Comparison of ENCODE assay signal across 8 mouse cellular contexts in genomic region chr10:80741146-80741545, GRCm38 (mm10). TPM values are rescaled to one million over a fixed set of nuclear protein-coding genes. Genes with fewer than 3 reads are reported as not detected.
DNase-seq lines count a peak whose midpoint lies in the region; ATAC-seq and TF ChIP-seq lines count a peak whose summit lies in the region.

No protein-coding gene starts in this region.

- TF ChIP-seq EP300 in liver, postnatal 0 days (IDR thresholded peaks at IDR 0.05; ENCODE audit: low read depth), result no peak

- H3K4me2 ChIP-seq in embryonic facial prominence, embryonic 15.5 days (replicated peaks), result peak overlapping the region; percentile 67
- H3K4me2 ChIP-seq in hindbrain, embryonic 16.5 days (ENCODE audit: low read length), result peak overlapping the region; percentile 92
- H3K4me2 ChIP-seq in liver, postnatal 0 days (ENCODE audit: low read depth, low read length), result peak overlapping the region; percentile 90

- H3K27ac ChIP-seq in thymus, adult 2 months (ENCODE audit: control insufficient read depth, insufficient read depth, low read length), result peak overlapping the region; percentile 37; the same call in 1 of the 2 replicates
- H3K27ac ChIP-seq in embryonic facial prominence, embryonic 15.5 days (replicated peaks), result peak overlapping the region; percentile 3; the same call in 1 of the 2 replicates
- H3K27ac ChIP-seq in hindbrain, embryonic 16.5 days (ENCODE audit: low read depth, low read length), result no peak overlapping the region
- peak overlapping the region; percentile 75 for H3K27ac ChIP-seq in liver, postnatal 0 days (ENCODE audit: low read depth)
- H3K27ac ChIP-seq in small intestine, adult 2 months (ENCODE audit: insufficient read depth, low read depth, low read length), result peak overlapping the region; percentile 45

- H3K4me3 ChIP-seq in thymus, adult 2 months (ENCODE audit: control insufficient read depth, insufficient read depth, low read length), result peak overlapping the region; percentile 85
- H3K4me3 ChIP-seq in embryonic facial prominence, embryonic 15.5 days (replicated peaks), result peak overlapping the region; percentile 96
- H3K4me3 ChIP-seq in hindbrain, embryonic 16.5 days (ENCODE audit: low read length), result peak overlapping the region; percentile 78
- peak overlapping the region; percentile 99 for H3K4me3 ChIP-seq in liver, postnatal 0 days (ENCODE audit: low read depth, low read length)
- H3K4me3 ChIP-seq in small intestine, adult 2 months (ENCODE audit: low read depth, low read length), result peak overlapping the region; percentile 72

- no peaks in the 10 kb centered on the region for H3K27me3 ChIP-seq in thymus, adult 2 months (ENCODE audit: control insufficient read depth, insufficient read depth, low read length)
- H3K27me3 ChIP-seq in embryonic facial prominence, embryonic 15.5 days, result no peaks in the 10 kb centered on the region
- H3K27me3 ChIP-seq in hindbrain, embryonic 16.5 days (replicated peaks; ENCODE audit: control insufficient read depth, insufficient read depth, low read length), result no peaks in the 10 kb centered on the region
- H3K27me3 ChIP-seq in liver, postnatal 0 days (ENCODE audit: insufficient read depth, low read length), result no peaks in the 10 kb centered on the region
- H3K27me3 ChIP-seq in small intestine, adult 2 months (ENCODE audit: control insufficient read depth, insufficient read depth, low read length), result no peaks in the 10 kb centered on the region

- ATAC-seq in embryonic facial prominence, embryonic 15.5 days (ENCODE audit: insufficient number of reproducible peaks, low FRiP score, low TSS enrichment, low read depth), result no peak
- ATAC-seq in hindbrain, embryonic 16.5 days, result no peak
- no peak for ATAC-seq in liver, postnatal 0 days

- no peaks in the 10 kb centered on the region for H3K9me3 ChIP-seq in embryonic facial prominence, embryonic 15.5 days (replicated peaks)
- no peaks in the 10 kb centered on the region for H3K9me3 ChIP-seq in hindbrain, embryonic 16.5 days (ENCODE audit: control insufficient read depth, low read length)
- no peaks in the 10 kb centered on the region for H3K9me3 ChIP-seq in liver, postnatal 0 days (ENCODE audit: low read length)

- peaks cover 32% of the 10 kb centered on the region for H3K4me1 ChIP-seq in thymus, adult 2 months (replicated peaks; ENCODE audit: control insufficient read depth, insufficient read depth, low read length)
- H3K4me1 ChIP-seq in embryonic facial prominence, embryonic 15.5 days, result peaks cover 36% of the 10 kb centered on the region
- H3K4me1 ChIP-seq in hindbrain, embryonic 16.5 days (ENCODE audit: control insufficient read depth, insufficient read depth, low read depth, low read length), result peaks cover 34% of the 10 kb centered on the region
- peaks cover 51% of the 10 kb centered on the region for H3K4me1 ChIP-seq in liver, postnatal 0 days (ENCODE audit: insufficient read depth)
- H3K4me1 ChIP-seq in small intestine, adult 2 months (ENCODE audit: control insufficient read depth, insufficient read depth, insufficient read length, low read length), result peaks cover 16% of the 10 kb centered on the region

- 14% methylated on average over 5 of the region's 5 CpGs for WGBS in thymus, adult 2 months
- WGBS in embryonic facial prominence, embryonic 15.5 days, result 17% methylated on average over 5 of the region's 5 CpGs
- 31% methylated on average over 5 of the region's 5 CpGs for WGBS in hindbrain, embryonic 16.5 days
- WGBS in liver, postnatal 0 days (ENCODE audit: insufficient replicate concordance), result 9% methylated on average over 5 of the region's 5 CpGs
- 4% methylated on average over 5 of the region's 5 CpGs for WGBS in small intestine, adult 2 months

- TF ChIP-seq CTCF in thymus, adult 2 months (IDR thresholded peaks at IDR 0.05; ENCODE audit: borderline replicate concordance, control insufficient read depth, extremely low read depth, insufficient read depth, low read length, poor library complexity), result no peak
- TF ChIP-seq CTCF in liver, postnatal 0 days (IDR thresholded peaks at IDR 0.05; ENCODE audit: low read depth), result no peak
- TF ChIP-seq CTCF in small intestine, adult 2 months (IDR thresholded peaks at IDR 0.05; ENCODE audit: extremely low read depth, insufficient read length, insufficient replicate concordance, low read depth, low read length), result no peak

- H3K36me3 ChIP-seq in thymus, adult 2 months (ENCODE audit: control insufficient read depth, insufficient read depth, low read length), result no peaks in the 10 kb centered on the region
- H3K36me3 ChIP-seq in embryonic facial prominence, embryonic 15.5 days, result peaks cover 4% of the 10 kb centered on the region; the same call in 1 of the 2 replicates
- no peaks in the 10 kb centered on the region for H3K36me3 ChIP-seq in hindbrain, embryonic 16.5 days (ENCODE audit: control insufficient read depth, insufficient read depth, low read length)
- H3K36me3 ChIP-seq in liver, postnatal 0 days (replicated peaks; ENCODE audit: insufficient read depth, low read length), result peaks cover 10% of the 10 kb centered on the region; the same call in 1 of the 2 replicates
- H3K36me3 ChIP-seq in small intestine, adult 2 months (ENCODE audit: control insufficient read depth, insufficient read depth, low read length), result peaks cover 2% of the 10 kb centered on the region; the same call in 1 of the 2 replicates

- peak; percentile 21 for DNase-seq in thymus, adult 2 months
- no peak for DNase-seq in thymus, postnatal 0 days (ENCODE audit: low spot score)
- DNase-seq in liver, postnatal 0 days, result no peak
- DNase-seq in urinary bladder, postnatal 10 days (ENCODE audit: low spot score), result no peak
- no peak for DNase-seq in yolk sac, embryonic 10.5 days (ENCODE audit: low spot score)

- peak overlapping the region; percentile 99 for H3K9ac ChIP-seq in embryonic facial prominence, embryonic 15.5 days
- peak overlapping the region; percentile 94 for H3K9ac ChIP-seq in hindbrain, embryonic 16.5 days (ENCODE audit: low read depth, low read length)
- H3K9ac ChIP-seq in liver, postnatal 0 days (replicated peaks), result peak overlapping the region; percentile 97

- no peak for TF ChIP-seq POLR2A in thymus, adult 2 months (IDR thresholded peaks at IDR 0.05; ENCODE audit: control insufficient read depth, extremely low read depth, insufficient read depth, low read length, poor library complexity)
- no peak for TF ChIP-seq POLR2A in small intestine, adult 2 months (IDR thresholded peaks at IDR 0.05; ENCODE audit: low read depth, low read length)

RNA-seq across cellular contexts. Expression of gene Ap3d1, which starts 0.9 kb away (rescaled TPM):
- 182 and 195 TPM in 2 replicates for polyA plus RNA-seq in thymus, adult 2 months (2012; rRNA removed)
- polyA plus RNA-seq in thymus, postnatal 0 days (2015; fragmentation: Nextera tagmentation; extraction: Ambion mirVana), result 48.0 and 54.8 TPM in 2 replicates
- 75.2 and 76.1 TPM in 2 replicates for polyA plus RNA-seq in embryonic facial prominence, embryonic 15.5 days (2015; fragmentation: Nextera tagmentation; extraction: Ambion mirVana)
- 102 and 105 TPM in 2 replicates for polyA plus RNA-seq in hindbrain, embryonic 16.5 days (2015; fragmentation: Nextera tagmentation; extraction: Ambion mirVana)
- 16.4 and 19.0 TPM in 2 replicates for polyA plus RNA-seq in liver, postnatal 0 days (2015; fragmentation: Nextera tagmentation; extraction: Ambion mirVana)
- 64.9 and 110 TPM in 2 replicates for polyA plus RNA-seq in small intestine, adult 2 months (2012; rRNA removed)

RNA-seq across cellular contexts. Expression of gene Dot1l, which starts 13.9 kb away (rescaled TPM):
- 121 and 155 TPM in 2 replicates for polyA plus RNA-seq in thymus, adult 2 months (2012; rRNA removed)
- 10.5 and 15.0 TPM in 2 replicates for polyA plus RNA-seq in thymus, postnatal 0 days (2015; fragmentation: Nextera tagmentation; extraction: Ambion mirVana)
- 17.1 and 21.7 TPM in 2 replicates for polyA plus RNA-seq in embryonic facial prominence, embryonic 15.5 days (2015; fragmentation: Nextera tagmentation; extraction: Ambion mirVana)
- polyA plus RNA-seq in hindbrain, embryonic 16.5 days (2015; fragmentation: Nextera tagmentation; extraction: Ambion mirVana), result 13.2 and 16.9 TPM in 2 replicates
- 4.6 TPM in 2 replicates for polyA plus RNA-seq in liver, postnatal 0 days (2015; fragmentation: Nextera tagmentation; extraction: Ambion mirVana)
- 57.6 and 83.7 TPM in 2 replicates for polyA plus RNA-seq in small intestine, adult 2 months (2012; rRNA removed)

RNA-seq across cellular contexts. Expression of gene Izumo4, which starts 39.2 kb away (rescaled TPM):
- 56.4 and 66.9 TPM in 2 replicates for polyA plus RNA-seq in thymus, adult 2 months (2012; rRNA removed)
- polyA plus RNA-seq in thymus, postnatal 0 days (2015; fragmentation: Nextera tagmentation; extraction: Ambion mirVana), result 17.8 and 20.1 TPM in 2 replicates
- polyA plus RNA-seq in embryonic facial prominence, embryonic 15.5 days (2015; fragmentation: Nextera tagmentation; extraction: Ambion mirVana), result 27.0 and 28.0 TPM in 2 replicates
- 43.7 and 50.4 TPM in 2 replicates for polyA plus RNA-seq in hindbrain, embryonic 16.5 days (2015; fragmentation: Nextera tagmentation; extraction: Ambion mirVana)
- 7.9 and 10.4 TPM in 2 replicates for polyA plus RNA-seq in liver, postnatal 0 days (2015; fragmentation: Nextera tagmentation; extraction: Ambion mirVana)
- polyA plus RNA-seq in small intestine, adult 2 months (2012; rRNA removed), result 20.8 and 36.3 TPM in 2 replicates

RNA-seq across cellular contexts. Expression of gene Mob3a, which starts 39.4 kb away (rescaled TPM):
- 252 and 261 TPM in 2 replicates for polyA plus RNA-seq in thymus, adult 2 months (2012; rRNA removed)
- polyA plus RNA-seq in thymus, postnatal 0 days (2015; fragmentation: Nextera tagmentation; extraction: Ambion mirVana), result 107 and 114 TPM in 2 replicates
- polyA plus RNA-seq in embryonic facial prominence, embryonic 15.5 days (2015; fragmentation: Nextera tagmentation; extraction: Ambion mirVana), result 48.2 and 51.8 TPM in 2 replicates
- polyA plus RNA-seq in hindbrain, embryonic 16.5 days (2015; fragmentation: Nextera tagmentation; extraction: Ambion mirVana), result 56.9 and 59.5 TPM in 2 replicates
- polyA plus RNA-seq in liver, postnatal 0 days (2015; fragmentation: Nextera tagmentation; extraction: Ambion mirVana), result 14.7 and 17.3 TPM in 2 replicates
- 26.5 and 40.0 TPM in 2 replicates for polyA plus RNA-seq in small intestine, adult 2 months (2012; rRNA removed)

RNA-seq across cellular contexts. Expression of gene Sf3a2, which starts 56.9 kb away (rescaled TPM):
- 94.6 and 119 TPM in 2 replicates for polyA plus RNA-seq in thymus, adult 2 months (2012; rRNA removed)
- polyA plus RNA-seq in thymus, postnatal 0 days (2015; fragmentation: Nextera tagmentation; extraction: Ambion mirVana), result 62.7 and 80.3 TPM in 2 replicates
- 68.1 and 79.7 TPM in 2 replicates for polyA plus RNA-seq in embryonic facial prominence, embryonic 15.5 days (2015; fragmentation: Nextera tagmentation; extraction: Ambion mirVana)
- polyA plus RNA-seq in hindbrain, embryonic 16.5 days (2015; fragmentation: Nextera tagmentation; extraction: Ambion mirVana), result 44.7 and 59.9 TPM in 2 replicates
- 20.9 and 22.2 TPM in 2 replicates for polyA plus RNA-seq in liver, postnatal 0 days (2015; fragmentation: Nextera tagmentation; extraction: Ambion mirVana)
- polyA plus RNA-seq in small intestine, adult 2 months (2012; rRNA removed), result 23.0 and 40.2 TPM in 2 replicates
